Mouse (Mus musculus) midbrain, embryonic 14.5 days (tissue): ENCODE data around the gene Tmem37. TPM values are rescaled to one million over a fixed set of nuclear protein-coding genes. Genes with fewer than 3 reads are reported as not detected.
"Not testable (repeated sequence)": the region's sequence is repeated elsewhere in the genome, so short reads cannot be mapped to it uniquely, and the experiment has no call there.

Experiments used
- ATAC-seq: fragments of 200-750 bp; cut with Nextera tagmentation; 2 replicates; pipeline ENCODE4 v1.8.0; 2017; ENCODE audit warnings: moderate number of reproducible peaks, moderate library complexity; ENCODE audit not compliant: low FRiP score, low TSS enrichment
- DNase-seq: peaks from one replicate; pipeline ENCODE4 v3.0.0-alpha.2; 2015
- H3K27ac ChIP-seq: fragments of 300-500 bp; sonication (generic); replicated peaks from 2 replicates; pipeline ENCODE4 v1.5.1; 2014; ENCODE audit warnings: mild to moderate bottlenecking, low read depth, low read length, moderate library complexity
- H3K27me3 ChIP-seq: fragments of 300-500 bp; sonication (generic); 2 replicates; pipeline ENCODE4 v1.6.1; 2014; ENCODE audit warnings: low read length, control low read depth, mixed read lengths; ENCODE audit not compliant: control insufficient read depth, insufficient read depth
- H3K36me3 ChIP-seq: fragments of 300-500 bp; sonication (generic); 2 replicates; pipeline ENCODE4 v1.6.1; 2014; ENCODE audit warnings: low read length, control low read depth; ENCODE audit not compliant: control insufficient read depth, insufficient read depth
- H3K4me1 ChIP-seq: fragments of 300-500 bp; sonication (generic); 2 replicates; pipeline ENCODE4 v1.6.1; 2014; ENCODE audit warnings: mild to moderate bottlenecking, antibody characterized with exemption, low read length, control low read depth; ENCODE audit not compliant: control insufficient read depth, insufficient read depth
- H3K4me2 ChIP-seq: fragments of 300-500 bp; sonication (generic); 2 replicates; pipeline ENCODE4 v1.6.1; 2014; ENCODE audit warnings: mild to moderate bottlenecking, low read length, moderate library complexity
- H3K4me3 ChIP-seq: fragments of 300-500 bp; sonication (generic); replicated peaks from 2 replicates; pipeline ENCODE4 v1.5.1; 2014; ENCODE audit warnings: low read depth, low read length
- H3K9ac ChIP-seq: fragments of 300-500 bp; sonication (generic); replicated peaks from 2 replicates; pipeline ENCODE4 v1.6.1; 2014; ENCODE audit warnings: mild to moderate bottlenecking, low read length, moderate library complexity
- H3K9me3 ChIP-seq: fragments of 300-500 bp; sonication (generic); 2 replicates; pipeline ENCODE4 v1.6.1; 2016; ENCODE audit warnings: low read length, control low read depth, mixed read lengths; ENCODE audit not compliant: control insufficient read depth
- WGBS: fragments of 180-500 bp; shearing (Covaris S2); extraction: QIAGEN DNeasy Blood & Tissue Kit; methylation state at CpG from one replicate; pipeline ENCODE4 v1.1.7; 2014; 5-methylcytosine and 5-hydroxymethylcytosine counted together
- polyA plus RNA-seq: library from polyadenylated mRNA; unstranded; fragments of >200 nt; fragmentation: Nextera tagmentation; extraction: Ambion mirVana; gene quantifications from 2 replicates; pipeline ENCODE4 v1.2.1, GENCODE M21; 2014

Tmem37 gene
- polyA plus RNA-seq, 1 experiment from 2014 or later: 7.4 TPM

DNA sequence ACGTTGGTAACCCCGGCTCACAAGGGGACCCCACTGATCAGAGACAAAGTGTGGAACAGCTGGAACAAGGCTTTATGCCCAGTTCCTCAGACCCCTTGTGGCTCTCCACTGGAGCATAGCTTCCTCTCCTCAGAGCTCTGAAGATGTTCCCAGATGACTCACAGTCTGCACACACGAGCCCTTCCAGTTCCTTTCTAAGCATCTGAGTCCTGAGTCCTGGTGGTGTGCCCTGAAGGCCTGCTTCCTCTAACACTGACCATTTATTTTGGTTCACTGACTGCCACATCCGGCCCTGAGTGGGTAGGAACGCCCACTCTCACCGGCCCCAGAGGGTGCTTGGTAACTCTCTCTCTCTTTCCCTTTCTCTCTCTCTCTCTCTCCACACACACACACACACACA, 25.6 kb upstream of the Tmem37 start:
- Histone ChIP-seq H3K4me1 (no peaks in the 10 kb centered on the region), H3K4me3 (no peak overlapping the region), H3K36me3 (no peaks in the 10 kb centered on the region), H3K27ac (no peak overlapping the region), H3K9ac (no peak overlapping the region), H3K27me3 (no peaks in the 10 kb centered on the region), H3K9me3 (no peaks in the 10 kb centered on the region), H3K4me2 (no peak overlapping the region)
- WGBS: 69% methylated on average over 6 of the region's 6 CpGs
- ATAC-seq: no peak
- no peak for DNase-seq

GRCm38 (mm10) chr1:120098327-120098726, 24.5 kb upstream of the Tmem37 start:
- no peaks in the 10 kb centered on the region for H3K9me3 ChIP-seq
- H3K27ac ChIP-seq: no peak overlapping the region
- no peak overlapping the region for H3K4me3 ChIP-seq
- WGBS: 13% methylated on average over 7 of the region's 7 CpGs
- no peaks in the 10 kb centered on the region for H3K4me1 ChIP-seq
- no peak overlapping the region for H3K9ac ChIP-seq
- no peak overlapping the region for H3K4me2 ChIP-seq
- no peaks in the 10 kb centered on the region for H3K36me3 ChIP-seq
- H3K27me3 ChIP-seq: no peaks in the 10 kb centered on the region
- DNase-seq (peak; percentile 71), ATAC-seq (no peak)

GRCm38 (mm10) chr1:120094920-120095319, 21.0 kb upstream of the Tmem37 start:
- DNase-seq (no peak), ATAC-seq (no peak)
- no peak overlapping the region for H3K4me2 ChIP-seq
- H3K4me1 ChIP-seq: no peaks in the 10 kb centered on the region
- H3K27ac ChIP-seq: no peak overlapping the region
- WGBS: 62% methylated on average over 3 of the region's 3 CpGs
- 0 out of 2 replicates have a peak, but pooled peaks cover 3% of the 10 kb centered on the region for H3K9me3 ChIP-seq
- no peaks in the 10 kb centered on the region for H3K27me3 ChIP-seq
- no peaks in the 10 kb centered on the region for H3K36me3 ChIP-seq
- no peak overlapping the region for H3K9ac ChIP-seq
- no peak overlapping the region for H3K4me3 ChIP-seq

- 54% methylated on average over 11 of the region's 14 CpGs for WGBS
- not testable (repeated sequence) for H3K27ac ChIP-seq
Measured at GRCm38 (mm10) chr1:120093482-120094134, 19.7 kb upstream of the Tmem37 start.

DNA sequence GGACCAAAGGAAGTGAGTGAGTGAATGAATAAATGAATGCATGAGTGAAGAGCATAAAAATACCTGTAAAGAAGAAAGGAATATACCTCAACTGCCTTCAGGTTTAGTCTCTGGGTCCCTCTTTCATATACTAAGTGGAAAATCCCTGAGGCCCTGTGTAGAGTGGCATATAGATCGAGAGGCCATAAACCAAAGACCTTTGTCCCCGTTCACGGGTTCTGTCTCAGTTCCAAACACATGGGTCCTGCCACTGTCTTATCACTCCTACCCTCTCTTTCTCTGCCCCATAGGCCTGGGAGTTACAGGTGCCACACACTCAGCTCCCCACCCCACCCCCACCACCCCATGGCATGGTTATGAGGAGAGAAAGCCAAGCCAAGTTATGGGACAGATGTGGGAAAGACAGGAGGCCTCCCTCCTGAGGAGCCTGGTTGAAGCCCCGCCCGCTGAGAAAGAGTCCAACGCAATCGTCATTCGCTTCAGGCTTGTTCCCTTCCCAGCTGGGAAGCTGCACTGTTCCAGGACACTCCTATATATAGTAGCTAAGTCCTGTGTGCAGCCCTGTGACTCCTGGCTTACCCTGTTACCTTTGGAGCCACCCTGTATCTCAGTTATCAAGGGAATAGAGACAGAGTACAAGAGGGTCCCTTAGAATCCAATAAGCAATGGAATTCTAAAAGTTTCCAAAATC, 17.2 kb upstream of the Tmem37 start:
- H3K4me3 ChIP-seq: no peak overlapping the region
- H3K27ac ChIP-seq: no peak overlapping the region
- 0 out of 2 replicates have a peak, but pooled peaks cover 3% of the 10 kb centered on the region for H3K9me3 ChIP-seq
- no peak overlapping the region for H3K4me2 ChIP-seq
- no peak overlapping the region for H3K9ac ChIP-seq
- 87% methylated on average over 8 of the region's 8 CpGs for WGBS
- DNase-seq (no peak), ATAC-seq (no peak)
- H3K27me3 ChIP-seq: no peaks in the 10 kb centered on the region
- no peaks in the 10 kb centered on the region for H3K36me3 ChIP-seq
- no peaks in the 10 kb centered on the region for H3K4me1 ChIP-seq

More at GRCm38 (mm10) chr1:120093482-120094134, 19.7 kb upstream of the Tmem37 start:
- peak; percentile 86 for DNase-seq
- not testable (repeated sequence) for H3K27me3 ChIP-seq, H3K9ac ChIP-seq, H3K4me1 ChIP-seq, H3K9me3 ChIP-seq, H3K4me2 ChIP-seq, H3K4me3 ChIP-seq, H3K36me3 ChIP-seq, ATAC-seq

DNA sequence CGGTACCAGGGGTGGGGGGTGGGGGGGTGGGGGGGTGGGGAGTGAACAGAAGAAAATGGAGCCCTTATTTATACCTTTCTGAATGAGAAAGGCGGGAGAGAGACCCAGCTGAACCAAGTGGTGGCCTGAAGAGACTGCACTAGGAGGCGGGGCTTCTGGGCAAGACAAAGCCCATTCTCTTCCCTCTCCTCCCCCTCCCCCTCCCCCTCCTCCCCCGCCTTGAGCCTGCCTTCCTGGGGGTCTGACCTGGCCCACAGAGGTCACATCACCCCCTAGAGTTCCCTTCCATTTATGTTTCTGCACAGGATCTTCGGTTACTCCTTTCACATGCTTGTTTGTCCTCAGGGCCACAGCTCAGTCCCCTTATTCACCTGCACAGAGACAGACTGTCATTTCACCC, 15.3 kb upstream of the Tmem37 start:
- DNase-seq (no peak), ATAC-seq (no peak)
- no peak overlapping the region for H3K27ac ChIP-seq
- no peak overlapping the region for H3K4me2 ChIP-seq
- H3K9ac ChIP-seq: no peak overlapping the region
- H3K27me3 ChIP-seq: no peaks in the 10 kb centered on the region
- no peak overlapping the region for H3K4me3 ChIP-seq
- no peaks in the 10 kb centered on the region for H3K36me3 ChIP-seq
- 0 out of 2 replicates have a peak, but pooled peaks cover 3% of the 10 kb centered on the region for H3K9me3 ChIP-seq
- no peaks in the 10 kb centered on the region for H3K4me1 ChIP-seq
- WGBS: 7% methylated on average over 5 of the region's 5 CpGs

GRCm38 (mm10) chr1:120086644-120087043, 12.8 kb upstream of the Tmem37 start:
- 48% methylated on average over 13 of the region's 13 CpGs for WGBS
- no peaks in the 10 kb centered on the region for H3K27me3 ChIP-seq
- H3K27ac ChIP-seq: no peak overlapping the region
- H3K36me3 ChIP-seq: no peaks in the 10 kb centered on the region
- no peak overlapping the region for H3K4me3 ChIP-seq
- H3K4me2 ChIP-seq: no peak overlapping the region
- DNase-seq (peak; percentile 21), ATAC-seq (no peak)
- H3K4me1 ChIP-seq: no peaks in the 10 kb centered on the region
- no peaks in the 10 kb centered on the region for H3K9me3 ChIP-seq
- no peak overlapping the region for H3K9ac ChIP-seq

- Histone ChIP-seq H3K4me1 (no peaks in the 10 kb centered on the region), H3K4me3 (no peak overlapping the region), H3K4me2 (no peak overlapping the region), H3K9ac (no peak overlapping the region), H3K27ac (no peak overlapping the region), H3K36me3 (no peaks in the 10 kb centered on the region), H3K27me3 (no peaks in the 10 kb centered on the region), H3K9me3 (no peaks in the 10 kb centered on the region)
- no peak for DNase-seq
- ATAC-seq: no peak
- WGBS: 60% methylated on average over 3 of the region's 3 CpGs
Measured at GRCm38 (mm10) chr1:120085696-120086095, 11.8 kb upstream of the Tmem37 start.
